20 mouse cellular contexts compared by ENCODE assay signal in the genomic region with DNA sequence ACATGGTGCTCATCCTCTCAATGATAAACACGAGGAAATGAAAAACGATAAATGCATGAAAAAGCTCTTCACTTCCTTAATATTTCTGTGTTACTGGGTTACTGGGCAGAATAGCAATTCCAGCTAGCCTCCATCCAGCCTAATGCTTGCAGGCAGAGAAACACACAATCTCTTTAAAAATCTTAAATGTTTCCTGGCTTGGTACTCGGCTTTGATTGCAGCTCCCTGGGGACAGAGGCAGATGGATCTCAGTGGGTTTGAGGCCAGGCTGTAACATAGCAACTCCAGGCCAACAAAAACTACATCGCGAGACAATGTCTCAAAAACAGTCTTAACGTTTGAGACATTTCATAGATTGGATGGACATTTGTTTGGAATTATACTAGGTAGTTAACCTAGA. TPM values are rescaled to one million over a fixed set of nuclear protein-coding genes. Genes with fewer than 3 reads are reported as not detected.
A peak's percentile ranks its signal among the peaks of the same experiment; 100 is the strongest.
DNase-seq lines count a peak whose midpoint lies in the region; ATAC-seq and TF ChIP-seq lines count a peak whose summit lies in the region.
"Had no signal": no experiment of that assay in that cellular context is flagged by ENCODE, and none has a peak within 500 bp of the region (broad histone marks: within the 10 kb centered on the region; RNA-seq: fewer than 3 reads in every experiment).

No protein-coding gene starts in this region.

- no peak overlapping the region for H3K9ac ChIP-seq in hindbrain, embryonic 11.5 days (ENCODE audit: low read depth, low read length)
- H3K9ac ChIP-seq in hindbrain, embryonic 14.5 days, result no peak overlapping the region
- no peak overlapping the region for H3K9ac ChIP-seq in midbrain, postnatal 0 days (replicated peaks; ENCODE audit: low read length, poor library complexity, severe bottlenecking)
- no peak overlapping the region for H3K9ac ChIP-seq in midbrain, embryonic 15.5 days
- H3K9ac ChIP-seq: embryonic facial prominence, embryonic 13.5 days; heart, embryonic 12.5 days; intestine, embryonic 15.5 days had no signal

- no peak overlapping the region for H3K4me2 ChIP-seq in hindbrain, embryonic 11.5 days (replicated peaks; ENCODE audit: low read depth, low read length)
- H3K4me2 ChIP-seq in hindbrain, embryonic 14.5 days (replicated peaks), result no peak overlapping the region
- H3K4me2 ChIP-seq in midbrain, postnatal 0 days (ENCODE audit: low read depth, low read length, poor library complexity, severe bottlenecking), result no peak overlapping the region
- no peak overlapping the region for H3K4me2 ChIP-seq in midbrain, embryonic 15.5 days
- H3K4me2 ChIP-seq: embryonic facial prominence, embryonic 13.5 days; heart, embryonic 12.5 days; intestine, embryonic 15.5 days had no signal

- H3K4me1 ChIP-seq in cerebellum, adult 2 months (ENCODE audit: control insufficient read depth, insufficient read depth, low read length), result no peaks in the 10 kb centered on the region
- no peaks in the 10 kb centered on the region for H3K4me1 ChIP-seq in hindbrain, embryonic 11.5 days (replicated peaks; ENCODE audit: control insufficient read depth, insufficient read depth, low read length)
- H3K4me1 ChIP-seq in hindbrain, embryonic 14.5 days (replicated peaks; ENCODE audit: control insufficient read depth, insufficient read depth, low read length), result no peaks in the 10 kb centered on the region
- H3K4me1 ChIP-seq in midbrain, postnatal 0 days (ENCODE audit: insufficient read depth, low read length), result no peaks in the 10 kb centered on the region
- H3K4me1 ChIP-seq in midbrain, embryonic 15.5 days, result no peaks in the 10 kb centered on the region
- no peaks in the 10 kb centered on the region for H3K4me1 ChIP-seq in thymus, adult 2 months (replicated peaks; ENCODE audit: control insufficient read depth, insufficient read depth, low read length)
- H3K4me1 ChIP-seq: embryonic facial prominence, embryonic 13.5 days; forebrain, embryonic 10.5 days; hindbrain, embryonic 10.5 days; intestine, embryonic 15.5 days had no signal

- H3K27ac ChIP-seq in cerebellum, adult 2 months (ENCODE audit: insufficient read depth, low read length), result no peak overlapping the region
- H3K27ac ChIP-seq in hindbrain, embryonic 11.5 days (ENCODE audit: low read depth, low read length), result no peak overlapping the region
- H3K27ac ChIP-seq in hindbrain, embryonic 14.5 days, result no peak overlapping the region
- no peak overlapping the region for H3K27ac ChIP-seq in midbrain, postnatal 0 days (ENCODE audit: low read depth, low read length)
- H3K27ac ChIP-seq in midbrain, embryonic 15.5 days, result no peak overlapping the region
- no peak overlapping the region for H3K27ac ChIP-seq in thymus, adult 2 months (ENCODE audit: control insufficient read depth, insufficient read depth, low read length)
- H3K27ac ChIP-seq: embryonic facial prominence, embryonic 13.5 days; forebrain, embryonic 10.5 days; gastrocnemius, adult 2 months; hindbrain, embryonic 10.5 days; intestine, embryonic 15.5 days had no signal

- H3K36me3 ChIP-seq in hindbrain, embryonic 11.5 days (ENCODE audit: control insufficient read depth, insufficient read depth, low read length), result no peaks in the 10 kb centered on the region
- H3K36me3 ChIP-seq in hindbrain, embryonic 14.5 days (replicated peaks; ENCODE audit: control insufficient read depth, insufficient read depth), result no peaks in the 10 kb centered on the region
- H3K36me3 ChIP-seq in midbrain, postnatal 0 days (ENCODE audit: insufficient read depth, low read length), result no peaks in the 10 kb centered on the region
- no peaks in the 10 kb centered on the region for H3K36me3 ChIP-seq in midbrain, embryonic 15.5 days (replicated peaks)
- H3K36me3 ChIP-seq in thymus, adult 2 months (ENCODE audit: control insufficient read depth, insufficient read depth, low read length), result peaks cover 5% of the 10 kb centered on the region; the same call in 1 of the 2 replicates
- H3K36me3 ChIP-seq: embryonic facial prominence, embryonic 13.5 days; intestine, embryonic 15.5 days had no signal

- no peak for TF ChIP-seq POLR2A in cerebellum, adult 2 months (IDR thresholded peaks at IDR 0.05; ENCODE audit: borderline replicate concordance, insufficient read depth, low read length)
- no peak for TF ChIP-seq POLR2A in thymus, adult 2 months (IDR thresholded peaks at IDR 0.05; ENCODE audit: control insufficient read depth, extremely low read depth, insufficient read depth, low read length, poor library complexity)

- peak; percentile 8 to 31 for DNase-seq in cerebellum, adult 2 months
- DNase-seq in cerebellum, adult 11 months, result no peak
- DNase-seq in hindbrain, embryonic 11.5 days (ENCODE audit: low spot score), result peak; percentile 5
- DNase-seq in hindbrain, embryonic 14.5 days (ENCODE audit: low spot score), result no peak
- peak; percentile 38 for DNase-seq in midbrain, postnatal 0 days (ENCODE audit: low spot score)
- DNase-seq in thymus, adult 2 months, result no peak
- DNase-seq: adrenal gland, adult 2 months; adrenal gland, postnatal 25 days; cerebellum, adult 9-10 months; gastrocnemius, adult 2 months; gastrocnemius, postnatal 25 days; kidney, adult 18-20 months had no signal

- WGBS in cerebellum, adult 2 months, result 5% methylated on average over 6 of the region's 6 CpGs
- WGBS in hindbrain, embryonic 11.5 days, result 80% methylated on average over 6 of the region's 6 CpGs
- 65% methylated on average over 6 of the region's 6 CpGs for WGBS in hindbrain, embryonic 14.5 days
- WGBS in midbrain, postnatal 0 days, result 62% methylated on average over 6 of the region's 6 CpGs
- WGBS in midbrain, embryonic 15.5 days, result 70% methylated on average over 6 of the region's 6 CpGs
- 92% methylated on average over 6 of the region's 6 CpGs for WGBS in thymus, adult 2 months

- no peak overlapping the region for H3K4me3 ChIP-seq in cerebellum, adult 2 months (replicated peaks; ENCODE audit: insufficient read depth, low read depth, low read length)
- H3K4me3 ChIP-seq in hindbrain, embryonic 11.5 days (ENCODE audit: low read depth, low read length), result no peak overlapping the region
- H3K4me3 ChIP-seq in hindbrain, embryonic 14.5 days (replicated peaks; ENCODE audit: low read length), result no peak overlapping the region
- no peak overlapping the region for H3K4me3 ChIP-seq in midbrain, postnatal 0 days (ENCODE audit: low read depth, low read length)
- H3K4me3 ChIP-seq in midbrain, embryonic 15.5 days, result no peak overlapping the region
- no peak overlapping the region for H3K4me3 ChIP-seq in thymus, adult 2 months (ENCODE audit: control insufficient read depth, insufficient read depth, low read length)
- H3K4me3 ChIP-seq: embryonic facial prominence, embryonic 13.5 days; forebrain, embryonic 10.5 days; gastrocnemius, adult 2 months; heart, embryonic 12.5 days; hindbrain, embryonic 10.5 days; intestine, embryonic 15.5 days had no signal

- H3K9me3 ChIP-seq in hindbrain, embryonic 11.5 days (ENCODE audit: control insufficient read depth, low read length), result no peaks in the 10 kb centered on the region
- no peaks in the 10 kb centered on the region for H3K9me3 ChIP-seq in hindbrain, embryonic 14.5 days (ENCODE audit: control insufficient read depth, low read length)
- no peaks in the 10 kb centered on the region for H3K9me3 ChIP-seq in midbrain, postnatal 0 days (ENCODE audit: low read length)
- H3K9me3 ChIP-seq in midbrain, embryonic 15.5 days, result no peaks in the 10 kb centered on the region
- H3K9me3 ChIP-seq: embryonic facial prominence, embryonic 13.5 days; heart, embryonic 12.5 days; hindbrain, embryonic 10.5 days; intestine, embryonic 15.5 days had no signal

- H3K27me3 ChIP-seq in cerebellum, adult 2 months (ENCODE audit: control insufficient read depth, insufficient read depth, low read length), result no peaks in the 10 kb centered on the region
- H3K27me3 ChIP-seq in hindbrain, embryonic 11.5 days (ENCODE audit: control insufficient read depth, insufficient read depth, low read length), result no peaks in the 10 kb centered on the region
- no peaks in the 10 kb centered on the region for H3K27me3 ChIP-seq in hindbrain, embryonic 14.5 days (ENCODE audit: control insufficient read depth, insufficient read depth, low read length)
- no peaks in the 10 kb centered on the region for H3K27me3 ChIP-seq in midbrain, postnatal 0 days (ENCODE audit: insufficient read depth, low read length)
- no peaks in the 10 kb centered on the region for H3K27me3 ChIP-seq in midbrain, embryonic 15.5 days (replicated peaks)
- no peaks in the 10 kb centered on the region for H3K27me3 ChIP-seq in thymus, adult 2 months (ENCODE audit: control insufficient read depth, insufficient read depth, low read length)
- H3K27me3 ChIP-seq: embryonic facial prominence, embryonic 13.5 days; heart, embryonic 12.5 days; intestine, embryonic 15.5 days had no signal

- no peak for ATAC-seq in hindbrain, embryonic 11.5 days (ENCODE audit: low FRiP score)
- no peak for ATAC-seq in hindbrain, embryonic 14.5 days (ENCODE audit: low FRiP score)
- ATAC-seq in midbrain, postnatal 0 days (ENCODE audit: low FRiP score), result no peak
- no peak for ATAC-seq in midbrain, embryonic 15.5 days (replicated peaks)
- 0 out of 2 replicates have a peak, but pooled peaks have one; percentile 10 for ATAC-seq in megakaryocyte-erythroid progenitor cell, adult 5-6 weeks (replicated peaks; ENCODE audit: low FRiP score, low TSS enrichment, poor library complexity, severe bottlenecking)
- ATAC-seq: forebrain, embryonic 14.5 days; intestine, embryonic 15.5 days had no signal

- no peak for TF ChIP-seq CTCF in cerebellum, adult 2 months (IDR thresholded peaks at IDR 0.05; ENCODE audit: borderline replicate concordance, insufficient read depth, low read depth, low read length)
- TF ChIP-seq CTCF in midbrain, postnatal 0 days (IDR thresholded peaks at IDR 0.05), result no peak
- no peak for TF ChIP-seq CTCF in thymus, adult 2 months (IDR thresholded peaks at IDR 0.05; ENCODE audit: borderline replicate concordance, control insufficient read depth, extremely low read depth, insufficient read depth, low read length, poor library complexity)

RNA-seq across cellular contexts. Expression of a gene that starts 57.1 kb away (rescaled TPM):
- polyA plus RNA-seq in cerebellum, adult 2 months (2012; rRNA removed), result 2.0 and 2.2 TPM in 2 replicates
- 8.2 and 20.3 TPM in 2 replicates for polyA plus RNA-seq in hindbrain, embryonic 11.5 days (2014; fragmentation: Nextera tagmentation; extraction: Ambion mirVana)
- polyA plus RNA-seq in hindbrain, embryonic 14.5 days (2014; fragmentation: Nextera tagmentation; extraction: Ambion mirVana), result 3.2 and 4.1 TPM in 2 replicates
- total RNA-seq in midbrain, postnatal 0 days (2014; rRNA removed), result 1.7 and 1.9 TPM in 2 replicates
- polyA plus RNA-seq in midbrain, postnatal 0 days (2015; fragmentation: Nextera tagmentation; extraction: Ambion mirVana), result 2.4 and 2.5 TPM in 2 replicates
- 3.4 and 3.8 TPM in 2 replicates for polyA plus RNA-seq in midbrain, embryonic 15.5 days (2015; fragmentation: Nextera tagmentation; extraction: Ambion mirVana)
- 42.0 and 46.3 TPM in 2 replicates for total RNA-seq in megakaryocyte-erythroid progenitor cell, adult 5-6 weeks (2014; fragmentation: Nextera tagmentation)
- 42.0 and 77.6 TPM in 2 replicates for total RNA-seq in megakaryocyte-erythroid progenitor cell, adult 5-6 weeks (2017)
- 2.2 and 3.3 TPM in 2 replicates for polyA plus RNA-seq in thymus, adult 2 months (2012; rRNA removed)

Comparison
In these comparisons a context has a peak if more than half of its experiments do, and no peak if none do; other contexts are left out.
1. DNase-seq: peak in cerebellum, adult 2 months (2 of 2), hindbrain, embryonic 11.5 days (single experiment) and midbrain, postnatal 0 days (single experiment); none in cerebellum, adult 11 months (single experiment), hindbrain, embryonic 14.5 days (single experiment) and thymus, adult 2 months (single experiment).